Mouse (Mus musculus) Patski (cell line): Measurements from ENCODE around the gene Grin2a. TPM values are rescaled to one million over a fixed set of nuclear protein-coding genes. Genes with fewer than 3 reads are reported as not detected.

ENCODE experiments used
- ATAC-seq: fragments of 100-300 bp; one replicate; pipeline ENCODE4 v1.8.0; 2021
- CTCF ChIA-PET: fragments of 350-600 bp; sonication (Branson Sonifier 250); formaldehyde crosslinking; loops from one replicate; lab custom pipeline; 2022; ENCODE audit warnings: inconsistent platforms; lab: Charles Lee
- POLR2A ChIA-PET: fragments of 350-600 bp; sonication (Branson Sonifier 250); formaldehyde crosslinking; loops from one replicate; lab custom pipeline; 2022; ENCODE audit warnings: antibody characterized with exemption, inconsistent platforms; lab: Charles Lee
- DNase-seq: peaks from one replicate; pipeline ENCODE4 v3.0.0-alpha.2; 2011; ENCODE audit warnings: low read depth, low spot score
- H3K27me3 ChIP-seq: fragments of 371-371 bp; one replicate; pipeline ENCODE4 v1.5.1; 2021
- CTCF ChIP-seq: fragments of 100-300 bp; IDR thresholded peaks from one replicate; pipeline ENCODE4 v1.5.1; 2021
- in situ Hi-C: fragments of 300-500 bp; cut with MboI; formaldehyde crosslinking; loops from 3 replicates; pipeline ENCODE4 v1.11.1; 2018; ENCODE audit warnings: low pct_unique_long_range_greater_than_20kb, mixed read lengths
- polyA plus RNA-seq: library from polyadenylated mRNA; unstranded; gene quantifications from one replicate; pipeline ENCODE4 v1.2.3, GENCODE M21; 2021

Gene Grin2a
- polyA plus RNA-seq, 1 experiment from 2014 or later, result 0.42 TPM

DNA sequence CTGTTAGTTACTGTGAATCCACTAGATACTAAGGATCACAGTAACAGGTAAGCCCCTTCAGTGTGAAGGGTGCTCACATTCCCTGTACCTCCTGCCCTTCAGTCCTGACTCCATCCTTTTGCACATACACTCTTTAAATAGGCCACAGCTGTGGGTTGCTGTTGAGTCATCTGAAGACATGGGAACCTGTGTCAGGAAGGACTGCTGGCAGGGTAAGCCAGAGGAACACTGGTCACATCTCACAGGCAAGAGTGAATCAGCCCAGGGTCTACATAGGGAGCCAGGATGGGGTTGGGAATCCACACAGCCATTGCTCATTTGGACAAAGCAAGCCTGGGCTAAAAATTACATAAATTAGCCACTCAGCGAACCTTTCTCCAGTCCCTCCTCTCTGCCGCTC, 392.8 kb downstream of the Grin2a start:
- in situ Hi-C loops, result no loop called here
- CTCF ChIA-PET, result no interaction called here
- DNase-seq (no peak), ATAC-seq (no peak)
- POLR2A ChIA-PET, result no interaction called here
- no peak for TF ChIP-seq CTCF
- no peaks in the 10 kb centered on the region for H3K27me3 ChIP-seq

GRCm38 (mm10) chr16:9589176-9589575, 406.2 kb downstream of the Grin2a start:
- TF ChIP-seq CTCF, result no peak
- H3K27me3 ChIP-seq, result no peaks in the 10 kb centered on the region
- in situ Hi-C loops, result no loop called here
- ATAC-seq (no peak), DNase-seq (no peak)
- POLR2A ChIA-PET, result no interaction called here
- CTCF ChIA-PET, result no interaction called here

- in situ Hi-C loops, result no loop called here
- ATAC-seq (no peak), DNase-seq (no peak)
- no peaks in the 10 kb centered on the region for H3K27me3 ChIP-seq
- POLR2A ChIA-PET, result no interaction called here
- no peak for TF ChIP-seq CTCF
- CTCF ChIA-PET, result no interaction called here
These were observed 406.9 kb downstream of the Grin2a start for GRCm38 (mm10) chr16:9588431-9588830.

DNA sequence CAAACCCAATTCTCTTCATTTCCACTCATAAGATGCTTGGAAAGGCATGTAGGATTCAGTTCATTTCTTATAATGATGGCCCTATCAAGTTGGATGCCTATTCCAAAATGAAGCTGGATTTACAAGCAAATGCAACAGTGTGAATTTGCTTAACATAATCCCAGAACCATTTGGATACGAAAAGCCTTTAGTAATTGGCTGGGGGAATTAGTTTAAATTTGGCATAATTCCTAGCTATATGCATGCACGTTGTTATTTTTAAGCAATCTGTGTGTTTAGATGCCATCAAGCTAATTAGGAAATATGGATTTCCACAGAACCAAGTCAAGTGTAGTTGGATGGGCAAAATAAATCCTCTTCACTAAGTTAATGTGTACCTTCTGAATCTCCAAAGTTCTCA, 411.4 kb downstream of the Grin2a start:
- ATAC-seq (no peak), DNase-seq (no peak)
- no peak for TF ChIP-seq CTCF
- no peaks in the 10 kb centered on the region for H3K27me3 ChIP-seq
- ChIA-PET POLR2A (no interaction called here), CTCF (no interaction called here)
- in situ Hi-C loops, result no loop called here

GRCm38 (mm10) chr16:9571793-9572192, 423.6 kb downstream of the Grin2a start:
- in situ Hi-C loops, result no loop called here
- no peak for DNase-seq

DNA sequence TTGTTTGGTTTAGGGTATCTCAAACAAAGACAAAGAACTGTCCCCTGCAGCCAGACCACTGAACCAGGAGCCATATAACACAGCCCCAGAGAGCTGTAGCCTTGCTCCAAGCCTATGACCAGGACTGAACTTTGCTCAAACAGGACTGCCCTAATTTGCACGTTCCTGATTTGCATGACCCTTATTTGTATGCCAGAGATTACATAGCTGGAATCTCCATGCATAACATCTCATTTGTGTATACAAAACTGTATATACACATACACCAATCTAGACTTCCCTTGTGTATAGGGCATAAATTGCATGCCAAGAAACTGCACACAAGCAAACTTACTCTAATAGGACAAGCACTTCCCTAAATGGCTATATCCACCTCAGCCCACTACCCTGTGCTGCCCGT, 428.1 kb downstream of the Grin2a start:
- no peak for ATAC-seq

More at GRCm38 (mm10) chr16:9571793-9572192, 423.6 kb downstream of the Grin2a start:
- no peaks in the 10 kb centered on the region for H3K27me3 ChIP-seq
- ChIA-PET CTCF (interaction anchor here (0.9 kb wide), 1 partner anchor 14 kb away, joined by 3 read pairs; no protein-coding TSS in a partner anchor), POLR2A (interaction anchor here (0.5 kb wide), 1 partner anchor 11 kb away, joined by 3 read pairs; no protein-coding TSS in a partner anchor)
- no peak for ATAC-seq
- no peak for TF ChIP-seq CTCF

DNA sequence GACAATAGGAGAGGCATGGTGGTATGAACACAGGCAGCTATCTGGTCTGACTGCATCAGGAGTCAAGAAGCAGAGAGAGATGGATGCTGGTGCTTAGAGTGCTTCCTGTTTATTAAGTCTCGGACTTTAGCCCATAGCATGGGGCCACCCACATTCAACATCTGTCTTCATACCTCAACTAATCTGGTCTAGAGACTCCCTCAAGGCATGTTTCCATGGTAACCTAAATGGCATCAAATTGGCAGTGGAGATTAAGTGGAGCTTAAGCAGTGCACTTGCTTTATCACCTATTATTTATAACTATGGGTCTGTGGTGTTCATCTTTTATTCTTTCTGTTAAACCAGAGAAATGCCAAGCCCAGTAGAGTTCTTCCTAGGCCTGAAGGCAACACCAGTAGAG, 433.5 kb downstream of the Grin2a start:
- H3K27me3 ChIP-seq, result no peaks in the 10 kb centered on the region
- CTCF ChIA-PET, result no interaction called here
- DNase-seq (no peak), ATAC-seq (no peak)
- TF ChIP-seq CTCF, result no peak
- POLR2A ChIA-PET, result no interaction called here
- in situ Hi-C loops, result no loop called here

More for the DNA sequence above, 428.1 kb downstream of the Grin2a start:
- no peaks in the 10 kb centered on the region for H3K27me3 ChIP-seq
- POLR2A ChIA-PET, result no interaction called here
- in situ Hi-C loops, result no loop called here
- no peak for DNase-seq
- TF ChIP-seq CTCF, result no peak
- CTCF ChIA-PET, result no interaction called here

- POLR2A ChIA-PET, result no interaction called here
- in situ Hi-C loops, result loop anchor here (25.0 kb wide), 1 partner anchor 648 kb away; no protein-coding TSS in a partner anchor
- CTCF ChIA-PET, result no interaction called here
- ATAC-seq (no peak), DNase-seq (no peak)
- TF ChIP-seq CTCF, result no peak
- no peaks in the 10 kb centered on the region for H3K27me3 ChIP-seq
These were observed 460.2 kb downstream of the Grin2a start for GRCm38 (mm10) chr16:9535196-9535595.

DNA sequence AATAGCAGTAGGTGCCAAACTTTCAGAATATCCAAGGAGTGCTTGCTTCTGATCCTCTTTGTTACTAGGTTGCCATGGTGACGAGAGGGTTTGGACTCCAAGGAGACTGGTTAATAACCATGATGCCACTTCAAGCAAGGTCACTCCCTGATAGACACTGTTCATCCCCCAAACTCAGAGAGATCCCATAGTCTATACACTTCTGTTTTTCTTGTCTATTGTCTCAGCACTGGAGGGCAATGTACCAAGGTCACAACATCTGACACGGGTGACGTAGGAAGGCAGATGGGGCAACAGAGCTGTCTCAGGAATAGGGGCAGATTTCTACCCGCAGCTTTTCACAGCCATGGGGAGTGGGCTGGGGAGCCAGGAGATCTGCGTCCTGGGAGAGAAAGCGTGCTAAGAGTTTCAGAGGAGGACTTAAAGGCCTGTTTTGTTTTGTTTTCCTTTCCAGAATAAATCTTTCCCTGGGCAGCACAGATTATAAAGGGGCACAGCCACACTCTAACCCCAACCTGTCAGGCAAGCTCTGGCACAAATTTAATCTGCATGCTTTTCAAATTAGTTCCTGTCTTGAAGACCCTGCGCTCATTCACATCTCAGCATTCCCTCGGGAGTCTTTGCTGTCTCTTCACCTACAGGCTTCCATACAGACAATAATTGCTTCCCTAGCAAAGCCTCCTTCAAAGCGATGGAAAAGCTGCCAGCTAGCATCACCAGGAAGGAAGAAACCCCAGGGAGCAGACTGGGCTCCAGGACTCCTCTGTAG, 461.6 kb downstream of the Grin2a start:
- TF ChIP-seq CTCF, result no peak
- H3K27me3 ChIP-seq, result no peaks in the 10 kb centered on the region
- no peak for ATAC-seq
- ChIA-PET CTCF (interaction anchor here (1.8 kb wide), 1 partner anchor 13 kb away, joined by 5 read pairs; no protein-coding TSS in a partner anchor), POLR2A (no interaction called here)
- in situ Hi-C loops, result loop anchor here (25.0 kb wide), 1 partner anchor 646 kb away; no protein-coding TSS in a partner anchor
- DNase-seq, result no peak

DNA sequence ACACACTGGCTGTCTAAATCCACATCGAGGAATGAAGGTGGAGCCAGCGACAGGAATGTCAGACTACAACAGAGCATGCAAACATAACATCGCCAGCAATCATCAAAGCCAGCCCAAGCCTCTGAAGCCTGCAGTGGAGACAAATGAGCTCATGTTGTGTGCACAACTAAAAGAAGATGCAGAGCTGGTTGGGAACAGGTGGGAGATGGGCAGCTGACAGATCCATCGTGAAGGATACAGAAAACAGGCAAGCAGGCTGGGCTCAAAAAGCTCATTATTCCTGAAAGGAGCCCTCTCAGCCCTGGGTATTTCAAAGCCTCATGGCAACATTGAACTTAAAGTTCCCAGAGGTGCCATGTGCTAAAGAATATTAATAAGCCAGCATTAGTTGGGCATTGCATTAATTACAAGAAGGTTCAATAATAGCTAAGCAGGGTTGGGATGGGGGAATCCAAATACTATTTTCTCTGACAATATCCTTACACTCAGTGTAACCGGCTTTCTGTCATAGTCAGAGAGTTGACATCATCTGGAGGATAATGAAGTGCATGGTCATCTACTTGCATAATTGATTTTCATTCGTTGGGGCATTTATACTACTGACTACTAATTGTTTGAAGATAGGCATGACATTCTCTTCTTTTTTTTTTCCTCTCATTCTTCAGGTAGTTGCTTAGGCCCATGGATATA, 462.4 kb downstream of the Grin2a start:
- no peaks in the 10 kb centered on the region for H3K27me3 ChIP-seq
- in situ Hi-C loops, result loop anchor here (25.0 kb wide), 1 partner anchor 646 kb away; no protein-coding TSS in a partner anchor
- no peak for TF ChIP-seq CTCF
- POLR2A ChIA-PET, result no interaction called here
- DNase-seq (no peak), ATAC-seq (no peak)
- CTCF ChIA-PET, result interaction anchor here (1.8 kb wide), 1 partner anchor 12 kb away, joined by 5 read pairs; no protein-coding TSS in a partner anchor

- no peak for ATAC-seq
- no peaks in the 10 kb centered on the region for H3K27me3 ChIP-seq
- ChIA-PET POLR2A (no interaction called here), CTCF (no interaction called here)
- no peak for DNase-seq
- TF ChIP-seq CTCF, result no peak
- in situ Hi-C loops, result loop anchor here (25.0 kb wide), 1 partner anchor 640 kb away; no protein-coding TSS in a partner anchor
These were observed 468.1 kb downstream of the Grin2a start for GRCm38 (mm10) chr16:9527214-9527613.
